Mouse (Mus musculus): ENCODE results near the gene Ttc7b.

DNA sequence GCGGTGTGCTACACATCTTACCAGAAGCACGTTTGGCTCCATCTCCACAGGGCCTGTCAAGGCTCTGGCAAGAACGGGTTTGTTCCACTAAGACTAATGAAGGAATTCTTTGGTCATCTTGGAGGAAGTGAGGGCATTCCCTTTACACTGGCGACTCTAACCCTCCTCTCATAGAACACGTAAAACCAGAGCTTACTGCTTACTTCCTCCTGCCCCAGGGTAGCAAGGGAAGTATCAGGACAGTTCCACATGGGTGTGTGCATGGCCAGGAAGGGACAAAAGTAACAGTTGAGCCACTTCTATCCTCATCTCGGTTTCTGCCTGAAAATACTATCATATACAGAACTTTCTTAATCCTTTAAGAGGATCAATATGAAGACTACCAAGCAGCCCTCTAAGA lies 47.5 kb upstream of the Ttc7b start:
- TF ChIP-seq POLR2A (IDR thresholded peaks at IDR 0.05; ENCODE audit: low read depth, low read length) (no peak), CTCF (IDR thresholded peaks at IDR 0.05; ENCODE audit: extremely low read depth, insufficient read depth, insufficient read length, insufficient replicate concordance) (no peak)

Measured in spleen, adult 2 months (tissue).